Mouse (Mus musculus) CH12.LX (cell line): ENCODE results near the gene Mmel1. TPM values are rescaled to one million over a fixed set of nuclear protein-coding genes. Genes with fewer than 3 reads are reported as not detected.

Experiments
- DNase-seq: peaks from one replicate; pipeline ENCODE4 v3.0.0-alpha.2; 2013; ENCODE audit errors: extremely low read depth
- H3K27ac ChIP-seq: 2 replicates; pipeline ENCODE4 v1.5.1; 2012; ENCODE audit warnings: low read depth, mild to moderate bottlenecking, control low read depth, moderate library complexity; ENCODE audit not compliant: insufficient read depth
- H3K27me3 ChIP-seq: replicated peaks from 2 replicates; pipeline ENCODE3; 2012; ENCODE audit warnings: inconsistent platforms
- H3K36me3 ChIP-seq, 2 experiments: replicated peaks in 1 of 2; 2 replicates each; pipeline versions ENCODE3 to v1.6.1; 2012; ENCODE audit warnings: inconsistent platforms in 1 of 2, low read length in 1 of 2, mild to moderate bottlenecking in 1 of 2, mixed read lengths in 1 of 2, moderate library complexity in 1 of 2; ENCODE audit not compliant: control insufficient read depth in 1 of 2, insufficient read depth in 1 of 2
- H3K4me1 ChIP-seq, 2 experiments: 2 replicates each; pipeline ENCODE4 v1.6.1; 2012; ENCODE audit warnings: inconsistent platforms in 1 of 2, moderate library complexity in 1 of 2; ENCODE audit not compliant: insufficient read depth in 2 of 2, control insufficient read depth in 1 of 2
- H3K4me2 ChIP-seq: 2 replicates; pipeline ENCODE4 v1.6.1; 2012; ENCODE audit warnings: low read depth, mild to moderate bottlenecking, control low read depth; ENCODE audit not compliant: poor library complexity, insufficient read depth, severe bottlenecking
- H3K4me3 ChIP-seq, 3 experiments: fragments of 150-350 bp in 1 of 3; sonication (generic) in 1 of 3; replicated peaks in 1 of 3; 2 replicates each; pipeline versions ENCODE3 to v1.5.1; 2011 to 2012; ENCODE audit warnings: low read depth in 2 of 3, low read length in 2 of 3, mild to moderate bottlenecking in 2 of 3, moderate library complexity in 2 of 3, control low read depth in 1 of 3, improper control_type of control experiment in 1 of 3, inconsistent platforms in 1 of 3, mixed read lengths in 1 of 3; ENCODE audit not compliant: poor library complexity in 1 of 3
- H3K79me2 ChIP-seq: replicated peaks from 2 replicates; pipeline ENCODE4 v1.6.1; 2012; ENCODE audit warnings: mild to moderate bottlenecking, moderate library complexity; ENCODE audit not compliant: control insufficient read depth, poor library complexity, insufficient read depth, severe bottlenecking; ENCODE audit errors: extremely low read depth
- H3K9ac ChIP-seq: 2 replicates; pipeline ENCODE4 v1.6.1; 2012; ENCODE audit warnings: low read depth, mild to moderate bottlenecking, control low read depth, moderate library complexity; ENCODE audit not compliant: insufficient read depth
- H3K9me3 ChIP-seq: replicated peaks from 2 replicates; pipeline ENCODE3; 2012; ENCODE audit warnings: low read length, inconsistent platforms, mixed read lengths
- BHLHE40 ChIP-seq: IDR thresholded peaks from 2 replicates; pipeline ENCODE4 v1.6.1; 2011; ENCODE audit warnings: mild to moderate bottlenecking, low read depth, low read length, improper control_type of control experiment
- CHD2 ChIP-seq: IDR thresholded peaks from 2 replicates; pipeline ENCODE4 v1.6.1; 2011; ENCODE audit warnings: low read length, improper control_type of control experiment
- CTCF ChIP-seq, 2 experiments: IDR thresholded peaks in 1 of 2; conservative IDR thresholded peaks in 1 of 2; 2 replicates each; pipeline ENCODE4 v1.5.1; 2011 to 2012; ENCODE audit warnings: low read depth in 2 of 2, low read length in 2 of 2, improper control_type of control experiment in 1 of 2, inconsistent platforms in 1 of 2, mild to moderate bottlenecking in 1 of 2, moderate library complexity in 1 of 2
- ELF1 ChIP-seq: IDR thresholded peaks from 2 replicates; pipeline ENCODE4 v1.6.1; 2014; ENCODE audit warnings: low read depth, mild to moderate bottlenecking, inconsistent platforms, low read length, improper control_type of control experiment
- ETS1 ChIP-seq: conservative IDR thresholded peaks from 2 replicates; pipeline ENCODE4 v1.6.1; 2012; ENCODE audit warnings: low read depth, mild to moderate bottlenecking, inconsistent platforms, low read length, improper control_type of control experiment, moderate library complexity
- GABPA ChIP-seq: IDR thresholded peaks from 2 replicates; pipeline ENCODE4 v1.6.1; 2012; ENCODE audit warnings: low read depth, low read length, improper control_type of control experiment, inconsistent platforms; ENCODE audit not compliant: insufficient replicate concordance
- HCFC1 ChIP-seq: IDR thresholded peaks from 2 replicates; pipeline ENCODE4 v1.6.1; 2012; ENCODE audit warnings: low read depth, mild to moderate bottlenecking, inconsistent platforms, low read length, improper control_type of control experiment
- IRF4 ChIP-seq: IDR thresholded peaks from 2 replicates; pipeline ENCODE4 v1.6.1; 2014; ENCODE audit warnings: low read depth, mild to moderate bottlenecking, inconsistent platforms, low read length, improper control_type of control experiment
- JUN ChIP-seq: IDR thresholded peaks from 2 replicates; pipeline ENCODE4 v1.6.1; 2011; ENCODE audit warnings: low read depth, mild to moderate bottlenecking, low read length, improper control_type of control experiment, moderate library complexity; ENCODE audit not compliant: insufficient read depth
- JUND ChIP-seq: conservative IDR thresholded peaks from 2 replicates; pipeline ENCODE4 v1.6.1; 2011; ENCODE audit warnings: low read depth, low read length, improper control_type of control experiment
- KAT2A ChIP-seq: IDR thresholded peaks from 2 replicates; pipeline ENCODE4 v1.6.1; 2012; ENCODE audit warnings: low read length, improper control_type of control experiment, inconsistent platforms; ENCODE audit not compliant: insufficient replicate concordance
- MAFK ChIP-seq: IDR thresholded peaks from 2 replicates; pipeline ENCODE4 v1.6.1; 2011; ENCODE audit warnings: low read length, improper control_type of control experiment; ENCODE audit not compliant: insufficient replicate concordance
- MAX ChIP-seq: IDR thresholded peaks from 2 replicates; pipeline ENCODE4 v1.6.1; 2011; ENCODE audit warnings: low read length, improper control_type of control experiment
- MAZ ChIP-seq: IDR thresholded peaks from 2 replicates; pipeline ENCODE4 v1.6.1; 2012; ENCODE audit warnings: low read depth, mild to moderate bottlenecking, inconsistent platforms, low read length, improper control_type of control experiment, moderate library complexity
- MEF2A ChIP-seq: IDR thresholded peaks from 2 replicates; pipeline ENCODE4 v1.6.1; 2014; ENCODE audit warnings: low read depth, mild to moderate bottlenecking, inconsistent platforms, low read length, improper control_type of control experiment, borderline replicate concordance
- MYC ChIP-seq: IDR thresholded peaks from 2 replicates; pipeline ENCODE4 v1.6.1; 2011; ENCODE audit warnings: low read depth, mild to moderate bottlenecking, improper control_type of control experiment, low read length
- NRF1 ChIP-seq: IDR thresholded peaks from 2 replicates; pipeline ENCODE4 v1.6.1; 2014; ENCODE audit warnings: low read depth, mild to moderate bottlenecking, inconsistent platforms, low read length, improper control_type of control experiment, moderate library complexity
- PAX5 ChIP-seq: IDR thresholded peaks from 2 replicates; pipeline ENCODE4 v1.6.1; 2012; ENCODE audit warnings: low read length, inconsistent platforms, mixed read lengths
- POLR2AphosphoS2 ChIP-seq: IDR thresholded peaks from 2 replicates; pipeline ENCODE4 v1.6.1; 2011; ENCODE audit warnings: low read depth, low read length, improper control_type of control experiment
- RCOR1 ChIP-seq: conservative IDR thresholded peaks from 2 replicates; pipeline ENCODE4 v1.6.1; 2012; ENCODE audit warnings: low read depth, mild to moderate bottlenecking, inconsistent platforms, low read length, improper control_type of control experiment
- TCF12 ChIP-seq: IDR thresholded peaks from 2 replicates; pipeline ENCODE4 v1.6.1; 2014; ENCODE audit warnings: low read depth, mild to moderate bottlenecking, inconsistent platforms, low read length, improper control_type of control experiment
- USF1 ChIP-seq: IDR thresholded peaks from 2 replicates; pipeline ENCODE4 v1.6.1; 2014; ENCODE audit warnings: low read depth, mild to moderate bottlenecking, inconsistent platforms, low read length, improper control_type of control experiment
- USF2 ChIP-seq: conservative IDR thresholded peaks from 2 replicates; pipeline ENCODE4 v1.6.1; 2011; ENCODE audit warnings: low read depth, low read length, improper control_type of control experiment
- ZC3H11A ChIP-seq: IDR thresholded peaks from 2 replicates; pipeline ENCODE4 v1.6.1; 2012; ENCODE audit warnings: low read depth, mild to moderate bottlenecking, inconsistent platforms, low read length, improper control_type of control experiment
- ZNF384 ChIP-seq: IDR thresholded peaks from 2 replicates; pipeline ENCODE4 v1.6.1; 2012; ENCODE audit warnings: low read depth, low read length, improper control_type of control experiment, inconsistent platforms
- dilution Hi-C: fragments of 300-500 bp; cut with MboI; formaldehyde crosslinking; loops from 2 replicates; pipeline ENCODE4 v1.14.3; 2020; ENCODE audit warnings: low sequenced_read_pairs; ENCODE audit not compliant: extremely low pct_unique_long_range_greater_than_20kb, extremely low pct_ligation_motif_present
- in situ Hi-C: fragments of 300-500 bp; cut with MboI; formaldehyde crosslinking; loops from 3 replicates; pipeline ENCODE4 v1.14.3; 2019; ENCODE audit warnings: low sequenced_read_pairs, low pct_ligation_motif_present, low pct_unique_long_range_greater_than_20kb, mixed read lengths
- polyA plus RNA-seq: library from polyadenylated mRNA; unstranded; fragments of >175 nt; gene quantifications from 2 replicates; pipeline ENCODE4 v1.2.1, GENCODE M21; 2012; ENCODE audit warnings: low read depth; ENCODE audit not compliant: insufficient read length
- total RNA-seq, 2 experiments: library from RNA; depleted of rRNA; stranded (reverse); fragments of 300-350 nt in 1 of 2; fragments of >200 nt in 1 of 2; gene quantifications; 2 replicates each; pipeline ENCODE4 v1.2.3; 2012 to 2014

Gene Mmel1
- total and polyA plus RNA-seq, 3 experiments = 0.70 to 3.9 (median 2.0) TPM

DNA sequence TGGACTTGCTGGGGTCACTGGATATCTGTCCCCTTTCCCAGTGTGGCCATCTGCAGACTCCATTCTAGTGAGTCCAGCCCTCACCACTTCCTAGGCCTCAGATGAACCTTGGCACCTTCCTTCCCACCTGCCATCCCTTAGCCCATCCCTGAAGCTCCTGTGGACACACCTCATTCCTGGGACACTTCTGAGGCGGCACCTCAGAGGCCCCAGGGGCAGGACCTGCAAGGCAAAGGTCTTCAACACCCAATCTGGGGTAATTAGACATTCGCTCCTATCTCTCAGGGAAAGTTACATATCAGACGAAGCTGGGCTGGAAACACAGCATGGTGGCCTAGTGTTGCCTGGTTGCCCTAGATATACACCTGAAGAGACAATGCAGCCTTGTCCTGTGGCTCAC, 45.3 kb downstream of the Mmel1 start:
- Histone ChIP-seq H3K4me2 (peak overlapping the region; percentile 74; the same call in 1 of the 2 replicates), H3K27ac (peak overlapping the region; percentile 94), H3K79me2 (no peaks in the 10 kb centered on the region), H3K9me3 (peaks cover 14% of the 10 kb centered on the region), H3K36me3 (peaks cover 24 to 31% of the 10 kb centered on the region in 2 experiments), H3K27me3 (no peaks in the 10 kb centered on the region), H3K9ac (peak overlapping the region; percentile 5; the same call in 1 of the 2 replicates), H3K4me1 (peaks cover 53 to 70% of the 10 kb centered on the region in 2 experiments), H3K4me3 (no peak overlapping the region)
- in situ Hi-C loops (no loop called here), dilution Hi-C loops (no loop called here)
- no peak; the same call in 1 of the 2 replicates for TF ChIP-seq MYC
- TF ChIP-seq IRF4 = no peak
- TF ChIP-seq USF2 = no peak
- no peak for TF ChIP-seq POLR2AphosphoS2
- no peak for TF ChIP-seq NRF1
- TF ChIP-seq ZNF384 = no peak
- no peak for TF ChIP-seq HCFC1
- TF ChIP-seq USF1 = no peak
- TF ChIP-seq KAT2A = no peak
- no peak for TF ChIP-seq CTCF (conservative IDR thresholded peaks at IDR 0.05 in 1 of 2, IDR thresholded peaks at IDR 0.05 in 1 of 2; ENCODE audit: low read depth in 2 of 2, low read length in 2 of 2)
- TF ChIP-seq JUND = no peak
- TF ChIP-seq MAX = no peak
- DNase-seq = no peak

DNA sequence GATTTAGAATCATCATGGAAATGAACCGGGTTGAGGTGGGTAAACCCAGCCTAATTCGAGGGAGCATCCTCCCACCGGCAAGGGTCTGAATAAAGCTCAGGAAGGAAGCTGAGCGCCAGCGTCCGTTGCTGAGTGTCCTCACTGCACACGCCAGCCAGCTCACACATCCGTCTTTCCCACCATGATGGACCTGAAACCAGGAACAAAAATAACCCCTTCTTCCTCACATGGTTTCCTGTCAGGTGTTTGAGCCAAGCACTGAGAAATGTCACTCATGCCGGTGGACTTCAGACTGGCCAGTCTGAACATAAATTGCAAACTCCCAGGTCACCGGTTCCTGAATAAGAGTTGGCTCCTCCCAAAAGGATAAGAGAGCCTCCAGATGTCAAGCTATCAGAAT, 45.9 kb downstream of the Mmel1 start:
- H3K27ac ChIP-seq = peak overlapping the region; percentile 94
- in situ Hi-C loops = no loop called here

DNA sequence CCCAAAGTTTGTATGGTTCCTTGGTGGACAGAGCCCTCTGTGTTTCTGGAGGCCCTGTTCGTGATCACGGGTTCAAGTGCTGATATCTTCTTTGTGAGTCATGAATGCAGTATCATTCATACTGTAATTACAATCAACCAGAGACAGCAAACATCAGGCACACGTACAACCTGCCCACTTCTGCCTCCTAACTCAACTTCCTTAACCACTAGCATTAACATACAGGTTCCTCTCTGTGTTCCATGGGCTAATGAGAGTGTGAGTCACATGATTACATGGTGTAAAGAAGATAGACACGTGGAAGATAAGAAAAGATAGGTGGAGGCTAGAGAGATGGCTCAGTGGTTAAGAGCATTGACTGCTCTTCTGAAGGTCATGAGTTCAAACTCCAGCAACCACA, 47.3 kb downstream of the Mmel1 start:
- H3K27ac ChIP-seq = peak overlapping the region; percentile 63

More for the DNA sequence above, 45.9 kb downstream of the Mmel1 start:
- dilution Hi-C loops = no loop called here
- Histone ChIP-seq H3K79me2 (no peaks in the 10 kb centered on the region), H3K36me3 (peaks cover 24 to 31% of the 10 kb centered on the region in 2 experiments)
- peak; percentile 36; the same call in 1 of the 2 replicates for TF ChIP-seq TCF12
- peak; percentile 77; the same call in 1 of the 2 replicates for TF ChIP-seq MEF2A
- peak; percentile 65 for TF ChIP-seq ETS1
- TF ChIP-seq BHLHE40 = peak; percentile 40; the same call in 1 of the 2 replicates
- no peak for TF ChIP-seq MAZ
- TF ChIP-seq CHD2 = no peak
- TF ChIP-seq, all 38 proteins: peak for 4
- peak overlapping the region in 1 of 3 experiments; percentile 14 for H3K4me3 ChIP-seq
- H3K9me3 ChIP-seq = peaks cover 14% of the 10 kb centered on the region
- peaks cover 50 to 64% of the 10 kb centered on the region in 2 experiments for H3K4me1 ChIP-seq
- DNase-seq = no peak
- H3K9ac ChIP-seq = no peak overlapping the region; the same call in 1 of the 2 replicates
- peak overlapping the region; percentile 74; the same call in 1 of the 2 replicates for H3K4me2 ChIP-seq
- H3K27me3 ChIP-seq = no peaks in the 10 kb centered on the region

More for the DNA sequence above, 47.3 kb downstream of the Mmel1 start:
- in situ Hi-C loops = no loop called here
- no peak overlapping the region for H3K4me3 ChIP-seq
- H3K27me3 ChIP-seq = no peaks in the 10 kb centered on the region
- H3K9me3 ChIP-seq = peaks cover 14% of the 10 kb centered on the region
- TF ChIP-seq BHLHE40 = no peak
- no peak for TF ChIP-seq MAFK
- no peak for TF ChIP-seq RCOR1
- no peak for TF ChIP-seq ZC3H11A
- no peak for TF ChIP-seq PAX5
- no peak for TF ChIP-seq USF1
- no peak for TF ChIP-seq CHD2
- TF ChIP-seq KAT2A = no peak
- no peak for TF ChIP-seq ELF1
- TF ChIP-seq USF2 = no peak
- no peak for TF ChIP-seq JUN
- TF ChIP-seq MAX = no peak
- TF ChIP-seq CTCF (conservative IDR thresholded peaks at IDR 0.05 in 1 of 2, IDR thresholded peaks at IDR 0.05 in 1 of 2; ENCODE audit: low read depth in 2 of 2, low read length in 2 of 2) = no peak
- TF ChIP-seq IRF4 = no peak
- TF ChIP-seq MYC = no peak
- no peak for TF ChIP-seq GABPA
- TF ChIP-seq, all 38 proteins: peak for 0
- peaks cover 32 to 37% of the 10 kb centered on the region in 2 experiments for H3K36me3 ChIP-seq
- peaks cover 38 to 54% of the 10 kb centered on the region in 2 experiments for H3K4me1 ChIP-seq
- no peak overlapping the region for H3K4me2 ChIP-seq
- no peak overlapping the region for H3K9ac ChIP-seq
- H3K79me2 ChIP-seq = no peaks in the 10 kb centered on the region
- dilution Hi-C loops = no loop called here
- DNase-seq = no peak
